In genomic region chr11:84353058-84353726, GRCm38 (mm10) we compare ENCODE assay signal across 18 mouse cellular contexts.
A peak's percentile ranks its signal among the peaks of the same experiment; 100 is the strongest.
DNase-seq lines count a peak whose midpoint lies in the region; ATAC-seq and TF ChIP-seq lines count a peak whose summit lies in the region.
"Had no signal": no experiment of that assay in that cellular context is flagged by ENCODE, and none has a peak within 500 bp of the region (broad histone marks: within the 10 kb centered on the region; RNA-seq: fewer than 3 reads in every experiment).

No protein-coding gene starts in this region.

- 46% methylated on average over 7 of the region's 7 CpGs for whole genome bisulfite sequencing in liver, adult 2 months
- WGBS in liver, embryonic 12.5 days (ENCODE audit: insufficient replicate concordance), result 82% methylated on average over 7 of the region's 7 CpGs
- WGBS in intestine, postnatal 0 days, result 52% methylated on average over 7 of the region's 7 CpGs

- no peak overlapping the region for H3K4me2 ChIP-seq in liver, embryonic 12.5 days
- H3K4me2 ChIP-seq in intestine, postnatal 0 days (replicated peaks; ENCODE audit: low read depth), result no peak overlapping the region
- H3K4me2 ChIP-seq: embryonic facial prominence, embryonic 12.5 days; heart, embryonic 15.5 days; hindbrain, embryonic 14.5 days; midbrain, embryonic 12.5 days had no signal

- H3K9ac ChIP-seq in liver, adult 2 months (ENCODE audit: low read depth, low read length), result no peak overlapping the region
- no peak overlapping the region for H3K9ac ChIP-seq in liver, embryonic 12.5 days
- no peak overlapping the region for H3K9ac ChIP-seq in intestine, postnatal 0 days (ENCODE audit: low read depth, low read length)
- H3K9ac ChIP-seq: embryonic facial prominence, embryonic 12.5 days; heart, embryonic 15.5 days; hindbrain, embryonic 14.5 days; midbrain, embryonic 12.5 days had no signal

- 0 out of 2 replicates have a peak overlapping the region, but pooled peaks have one; percentile 18 for H3K27ac ChIP-seq in liver, adult 2 months (replicated peaks; ENCODE audit: insufficient read depth, low read depth, low read length)
- H3K27ac ChIP-seq in liver, embryonic 12.5 days, result no peak overlapping the region
- H3K27ac ChIP-seq in intestine, postnatal 0 days (ENCODE audit: low read depth, low read length), result 0 out of 2 replicates have a peak overlapping the region, but pooled peaks have one; percentile 9
- no peak overlapping the region for H3K27ac ChIP-seq in left cerebral cortex, adult 2 months
- H3K27ac ChIP-seq: embryonic facial prominence, embryonic 12.5 days; gastrocnemius, adult 2 months; heart, embryonic 15.5 days; hindbrain, embryonic 14.5 days; midbrain, embryonic 12.5 days had no signal

- TF ChIP-seq CTCF in liver, adult 2 months (IDR thresholded peaks at IDR 0.05; ENCODE audit: low read depth, low read length), result no peak
- no peak for TF ChIP-seq CTCF in intestine, postnatal 0 days (IDR thresholded peaks at IDR 0.05; ENCODE audit: low read depth)
- TF ChIP-seq CTCF in left cerebral cortex, adult 2 months (IDR thresholded peaks at IDR 0.05), result no peak

- H3K4me1 ChIP-seq in liver, adult 2 months (ENCODE audit: control insufficient read depth, insufficient read depth, low read length), result peaks cover 4% of the 10 kb centered on the region; the same call in 1 of the 2 replicates
- H3K4me1 ChIP-seq in liver, embryonic 12.5 days, result peaks cover 32% of the 10 kb centered on the region
- no peaks in the 10 kb centered on the region; the same call in 1 of the 2 replicates for H3K4me1 ChIP-seq in intestine, postnatal 0 days (replicated peaks; ENCODE audit: control insufficient read depth, insufficient read depth, low read length)
- H3K4me1 ChIP-seq: embryonic facial prominence, embryonic 12.5 days had no signal

- H3K36me3 ChIP-seq in liver, adult 2 months (ENCODE audit: control insufficient read depth, insufficient read depth, low read length), result peaks cover 48% of the 10 kb centered on the region
- 0 out of 2 replicates have a peak, but pooled peaks cover 8% of the 10 kb centered on the region for H3K36me3 ChIP-seq in liver, embryonic 12.5 days
- no peaks in the 10 kb centered on the region for H3K36me3 ChIP-seq in intestine, postnatal 0 days (ENCODE audit: control insufficient read depth, insufficient read depth)
- H3K36me3 ChIP-seq: embryonic facial prominence, embryonic 12.5 days; heart, embryonic 15.5 days; midbrain, embryonic 12.5 days had no signal

- H3K27me3 ChIP-seq in liver, adult 2 months (ENCODE audit: control insufficient read depth, insufficient read depth, low read length), result no peaks in the 10 kb centered on the region
- H3K27me3 ChIP-seq in liver, embryonic 12.5 days (replicated peaks), result no peaks in the 10 kb centered on the region
- H3K27me3 ChIP-seq in intestine, postnatal 0 days (replicated peaks; ENCODE audit: control insufficient read depth, insufficient read depth, low read length), result no peaks in the 10 kb centered on the region
- H3K27me3 ChIP-seq: embryonic facial prominence, embryonic 12.5 days; heart, embryonic 15.5 days; midbrain, embryonic 12.5 days had no signal

- no peak overlapping the region for H3K4me3 ChIP-seq in liver, adult 2 months (ENCODE audit: insufficient read depth, low read depth, low read length)
- H3K4me3 ChIP-seq in liver, embryonic 12.5 days, result no peak overlapping the region
- H3K4me3 ChIP-seq in intestine, postnatal 0 days (ENCODE audit: low read depth, low read length), result no peak overlapping the region
- H3K4me3 ChIP-seq in left cerebral cortex, adult 2 months, result no peak overlapping the region
- H3K4me3 ChIP-seq: embryonic facial prominence, embryonic 12.5 days; gastrocnemius, adult 2 months; heart, embryonic 15.5 days; midbrain, embryonic 12.5 days had no signal

- TF ChIP-seq POLR2A in liver, adult 2 months (IDR thresholded peaks at IDR 0.05; ENCODE audit: extremely low read depth, insufficient read depth, low read length), result no peak

- intact Hi-C loops in left cerebral cortex, adult 2 months (cut with DNase I), result no loop called here

- peak; percentile 89 for DNase-seq in liver, adult 2 months (ENCODE audit: extremely low read depth, low read depth, low spot score)
- DNase-seq in ZHBTc4 (ENCODE audit: low read depth, low spot score), result peak; percentile 40
- DNase-seq in kidney, postnatal 25 days, result peak; percentile 61 to 80
- DNase-seq in left cerebral cortex, adult 2 months (ENCODE audit: extremely low spot score in 1 of 2, low spot score in 2 of 2), result no peak
- no peak for DNase-seq in thymus, adult 18-20 months
- DNase-seq: adrenal gland, postnatal 36 days; cerebellum, adult 9-11 months; gastrocnemius, adult 2 months; heart, postnatal 36 days; lung, adult 2 months; lung, postnatal 14 days had no signal

- no peak for ATAC-seq in liver, embryonic 12.5 days
- peak; percentile 83 for ATAC-seq in intestine, postnatal 0 days
- no peak for ATAC-seq in inflammation-experienced regulatory T-cells, adult 6 months

- H3K79me2 ChIP-seq in liver, adult 2 months (ENCODE audit: control insufficient read depth, insufficient read depth, low read length), result no peaks in the 10 kb centered on the region; the same call in 1 of the 2 replicates

- no peaks in the 10 kb centered on the region for H3K9me3 ChIP-seq in liver, embryonic 12.5 days (replicated peaks)
- no peaks in the 10 kb centered on the region for H3K9me3 ChIP-seq in intestine, postnatal 0 days (ENCODE audit: control insufficient read depth)
- H3K9me3 ChIP-seq: embryonic facial prominence, embryonic 12.5 days; heart, embryonic 15.5 days; midbrain, embryonic 12.5 days had no signal

Comparison
In these comparisons a context has a peak if more than half of its experiments do, and no peak if none do; other contexts are left out.
1. H3K27ac ChIP-seq: peak in liver, adult 2 months (single experiment) and intestine, postnatal 0 days (single experiment); none in liver, embryonic 12.5 days (single experiment) and left cerebral cortex, adult 2 months (single experiment).
2. DNase-seq: peak in liver, adult 2 months (single experiment), ZHBTc4 (single experiment) and kidney, postnatal 25 days (2 of 2); none in left cerebral cortex, adult 2 months (0 of 2) and thymus, adult 18-20 months (0 of 2).